Mouse (Mus musculus) embryo, embryonic 11.5 days (tissue): Measurements from ENCODE around the gene Myo10.

Experiments used
- DNase-seq: peaks from one replicate; pipeline ENCODE4 v3.0.0-alpha.2; 2012; ENCODE audit warnings: low read depth, low spot score

Gene Myo10

DNA sequence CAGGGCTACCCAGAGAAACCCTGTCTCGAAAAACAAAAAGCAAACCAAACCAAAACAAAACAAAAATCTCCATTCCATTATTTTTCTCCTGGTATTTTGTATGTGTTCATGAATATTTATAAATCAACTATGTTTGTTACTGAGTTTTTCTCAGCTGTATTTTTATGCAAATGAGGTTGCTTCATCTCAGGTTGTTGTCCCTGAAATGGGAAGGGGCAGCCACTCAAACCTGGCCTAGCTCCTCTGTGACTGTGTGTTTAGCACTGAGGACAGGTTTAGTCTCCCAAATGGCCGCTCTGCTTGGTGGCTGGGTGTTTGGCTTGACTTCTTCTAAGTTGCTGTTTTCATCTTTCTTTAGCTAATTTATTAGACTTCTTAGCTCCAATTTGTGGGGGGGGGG lies 138.7 kb downstream of the Myo10 start:
- DNase-seq = no peak

DNA sequence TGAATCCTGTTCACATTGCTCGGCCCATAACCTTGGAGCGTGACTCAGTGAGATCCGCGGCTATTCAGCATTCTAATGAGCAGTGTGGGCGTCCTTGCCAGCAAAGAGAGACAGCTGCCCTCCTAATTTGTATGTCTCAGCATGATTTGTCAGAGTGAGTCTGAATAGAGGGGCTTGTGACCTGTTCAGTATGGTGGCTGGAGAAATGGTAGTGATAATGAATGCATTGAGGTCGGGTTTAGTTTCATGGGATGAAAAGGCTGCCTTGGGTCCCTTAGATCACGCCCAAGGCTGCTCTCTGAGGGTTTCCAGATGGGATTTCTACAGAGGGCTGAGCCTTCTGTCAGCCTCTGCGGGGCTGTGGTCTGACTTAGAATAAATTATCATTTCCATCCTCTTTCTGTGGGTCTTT lies 139.5 kb downstream of the Myo10 start:
- no peak for DNase-seq

DNA sequence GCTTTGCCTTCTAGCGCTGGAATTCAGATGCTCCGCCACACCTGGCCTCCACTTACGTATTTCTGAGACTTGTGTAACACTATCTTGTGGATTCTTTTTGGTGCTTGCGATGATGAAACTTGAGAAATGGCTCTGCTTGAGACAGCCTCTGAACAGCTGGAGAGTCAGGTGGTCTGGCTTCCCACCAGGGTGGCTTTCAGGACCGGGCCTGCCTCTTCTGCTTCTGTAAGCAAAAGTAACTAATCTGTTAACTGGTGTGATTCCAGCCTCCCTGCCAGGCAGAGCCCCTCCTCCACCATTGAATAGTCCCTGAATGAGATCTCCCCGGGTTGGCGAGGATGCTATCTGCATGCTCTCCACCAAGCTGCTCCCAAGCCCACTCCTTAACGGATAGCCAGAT lies 140.0 kb downstream of the Myo10 start:
- DNase-seq = no peak

DNA sequence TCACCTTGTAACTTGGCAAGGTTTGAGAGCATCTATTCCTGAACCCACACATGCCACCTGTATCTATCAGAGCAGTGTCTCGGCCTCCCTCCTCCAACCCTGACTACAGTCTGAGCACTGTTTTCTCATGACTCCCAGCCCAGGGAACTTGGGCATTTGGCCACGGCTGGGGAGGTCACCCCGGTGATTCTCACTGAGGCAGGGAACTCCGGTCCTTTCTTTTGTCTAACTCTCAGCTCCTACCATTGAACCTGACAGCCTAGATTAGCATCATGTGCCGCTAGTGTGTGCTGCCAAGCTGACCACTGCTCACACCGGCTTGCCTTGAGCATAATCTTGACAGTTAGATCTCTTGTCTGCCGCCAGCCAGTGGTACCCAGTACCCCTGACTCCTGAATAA lies 140.8 kb downstream of the Myo10 start:
- no peak for DNase-seq

DNA sequence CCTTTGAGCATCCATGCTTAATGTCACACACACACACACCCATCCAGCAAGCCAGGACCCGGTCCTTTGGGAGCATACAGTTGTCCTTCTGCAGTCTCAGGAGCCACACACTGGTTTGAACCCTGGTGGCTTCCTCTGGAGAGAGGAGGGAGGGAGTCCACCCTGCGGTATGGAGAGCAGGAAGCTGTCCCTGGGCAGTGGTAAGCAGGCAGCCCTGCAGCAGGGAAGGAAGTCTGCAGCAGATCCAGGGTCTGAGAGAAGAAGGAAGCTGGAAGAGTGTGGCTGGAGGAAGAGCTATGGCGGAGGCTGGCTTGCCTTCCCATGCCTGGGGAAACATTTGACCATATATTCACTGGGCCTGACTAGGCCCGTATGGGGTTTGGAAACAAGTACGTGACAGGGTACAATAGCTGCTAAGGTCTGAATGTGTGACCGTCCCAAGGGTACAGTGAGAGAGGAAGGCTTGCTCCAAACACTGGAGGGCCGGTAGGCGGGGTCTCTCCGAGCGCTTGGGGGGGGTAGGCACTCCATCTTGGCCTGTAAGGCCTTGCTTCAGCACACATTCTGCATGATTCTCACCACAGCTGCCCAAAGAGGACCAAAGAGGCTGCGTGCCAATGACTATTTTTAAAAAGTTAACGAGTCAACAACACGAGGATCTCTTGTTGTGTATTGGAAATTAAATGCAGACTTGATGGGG lies 142.5 kb downstream of the Myo10 start:
- DNase-seq = no peak

DNA sequence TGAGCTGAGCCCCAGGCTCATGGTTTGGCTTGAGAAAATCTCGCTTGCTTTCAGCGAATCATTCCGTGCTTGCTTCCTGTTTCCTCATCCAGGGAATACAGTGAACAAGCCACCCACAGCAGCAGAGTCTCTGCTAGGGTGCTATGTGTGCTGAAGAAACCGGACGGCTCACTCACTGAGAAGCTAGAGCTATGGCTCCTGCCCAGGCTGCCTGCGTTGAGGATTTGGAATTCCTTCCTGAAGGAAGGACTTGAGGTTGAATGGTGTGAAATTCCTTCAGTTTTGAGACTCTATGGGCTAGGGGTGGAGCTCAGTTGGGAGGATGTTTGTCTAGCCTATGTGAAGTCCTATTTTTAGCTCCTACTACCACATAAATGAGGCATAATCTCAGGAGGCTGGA lies 145.5 kb downstream of the Myo10 start:
- no peak for DNase-seq

DNA sequence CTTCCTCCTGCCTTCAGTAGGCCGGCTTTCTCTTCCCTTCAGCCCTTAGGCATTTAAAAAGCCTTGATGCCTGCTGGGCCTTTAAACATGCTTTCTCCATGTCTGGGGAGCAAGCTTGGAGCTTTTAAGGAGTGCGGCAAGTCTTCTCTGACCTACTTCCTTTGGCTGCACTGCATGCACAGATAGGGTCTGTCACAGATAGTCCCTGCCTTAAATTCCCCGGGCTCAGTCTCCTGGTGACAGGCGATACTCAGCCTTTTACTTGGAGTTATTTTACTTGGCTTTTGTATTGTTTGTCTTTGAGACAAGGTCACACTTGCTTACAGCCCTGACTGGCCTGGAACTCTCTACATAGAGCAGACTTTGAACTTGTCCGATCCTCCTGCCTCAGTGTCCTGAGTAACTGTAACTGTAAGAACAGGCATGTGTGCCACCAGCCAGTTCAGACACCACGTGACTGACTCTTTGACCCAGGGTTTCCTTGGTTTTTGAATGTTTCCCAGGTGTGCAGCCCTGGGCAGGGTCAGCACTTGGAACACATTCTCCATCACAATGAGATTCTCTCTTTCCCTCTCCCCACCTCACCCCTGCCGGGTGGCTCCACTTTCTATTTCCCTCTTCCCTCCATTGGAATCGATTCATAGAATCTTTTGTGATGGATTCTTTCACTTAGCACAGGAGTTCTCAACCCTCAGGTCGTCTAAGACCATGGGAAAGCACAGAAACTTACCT lies 147.4 kb downstream of the Myo10 start:
- DNase-seq = no peak

DNA sequence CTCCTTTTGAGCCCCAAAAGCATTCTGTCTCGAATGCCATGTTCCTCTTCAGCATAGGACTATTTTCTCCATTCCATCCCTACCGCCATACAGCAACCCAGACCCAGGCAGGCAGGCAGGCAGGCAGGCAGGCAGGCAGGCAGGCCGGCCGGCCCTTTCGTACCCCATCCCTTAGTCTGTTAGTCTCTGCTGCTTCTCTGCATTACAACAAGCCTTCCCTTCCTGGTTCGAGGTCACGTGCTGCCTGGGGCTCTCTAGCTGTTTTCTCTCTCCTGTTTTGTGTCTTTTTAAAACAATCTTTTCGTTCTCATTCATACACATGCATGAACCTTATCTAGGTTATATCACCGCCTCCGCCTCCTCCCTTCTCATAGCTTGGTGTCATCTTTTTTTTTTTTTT lies 149.5 kb downstream of the Myo10 start:
- no peak for DNase-seq

DNA sequence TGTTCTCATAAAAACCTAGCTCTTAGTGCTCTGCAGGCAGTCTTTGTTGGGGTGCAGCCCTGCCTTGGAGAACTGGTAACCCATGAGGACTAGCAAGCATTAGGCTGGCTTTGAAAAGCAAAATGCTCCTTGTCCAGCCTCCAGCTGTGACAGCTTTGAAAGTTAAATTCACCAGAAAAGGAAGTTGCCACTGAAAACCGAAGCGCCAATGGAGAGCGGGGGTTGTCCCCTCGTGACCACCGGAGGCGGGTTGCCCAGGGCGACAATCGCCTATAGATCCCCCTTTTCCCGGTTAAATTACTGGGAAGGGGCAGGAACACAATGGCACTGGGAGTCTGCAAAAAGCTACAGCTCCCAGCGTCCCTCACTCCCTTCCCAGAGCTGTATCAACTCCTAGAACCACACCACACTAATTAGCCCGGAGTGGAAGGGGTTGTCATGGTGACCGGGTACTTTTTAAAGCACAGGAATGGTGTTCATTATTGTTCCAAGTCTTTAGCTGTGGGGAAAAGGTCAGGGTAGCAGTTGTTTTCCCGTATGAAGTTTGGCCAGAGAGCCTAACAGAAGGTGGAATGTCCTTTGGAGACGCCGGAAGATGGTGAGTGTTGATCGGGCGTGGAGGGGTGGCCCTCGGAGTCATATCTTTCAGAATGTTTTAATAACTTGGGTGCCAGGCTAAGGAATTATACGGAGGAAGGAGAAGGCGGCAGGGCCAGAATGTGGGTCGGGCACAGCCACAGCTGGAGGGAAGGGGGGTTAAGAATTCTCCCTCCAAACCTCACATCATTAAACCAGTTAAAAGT lies 151.6 kb downstream of the Myo10 start:
- DNase-seq = peak; percentile 74

DNA sequence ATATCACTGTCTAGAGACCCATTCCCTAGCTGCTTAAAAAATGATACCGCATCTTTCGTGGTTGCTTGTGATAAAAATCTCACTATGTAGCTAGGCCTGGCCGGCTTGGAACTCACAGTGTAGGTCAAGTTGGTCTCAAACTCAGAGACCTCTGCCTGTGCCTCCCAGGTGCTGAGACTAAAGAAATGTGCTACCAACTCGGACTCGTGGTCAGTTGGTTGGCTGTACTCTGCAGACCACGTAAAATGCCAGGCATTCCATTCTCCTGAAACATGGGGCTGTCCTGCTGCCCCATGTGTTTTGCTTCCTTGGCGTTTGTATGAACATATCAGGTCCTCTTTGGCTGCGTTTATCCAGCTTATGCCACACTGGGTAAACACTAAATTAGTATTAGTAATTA lies 156.6 kb downstream of the Myo10 start:
- no peak for DNase-seq

DNA sequence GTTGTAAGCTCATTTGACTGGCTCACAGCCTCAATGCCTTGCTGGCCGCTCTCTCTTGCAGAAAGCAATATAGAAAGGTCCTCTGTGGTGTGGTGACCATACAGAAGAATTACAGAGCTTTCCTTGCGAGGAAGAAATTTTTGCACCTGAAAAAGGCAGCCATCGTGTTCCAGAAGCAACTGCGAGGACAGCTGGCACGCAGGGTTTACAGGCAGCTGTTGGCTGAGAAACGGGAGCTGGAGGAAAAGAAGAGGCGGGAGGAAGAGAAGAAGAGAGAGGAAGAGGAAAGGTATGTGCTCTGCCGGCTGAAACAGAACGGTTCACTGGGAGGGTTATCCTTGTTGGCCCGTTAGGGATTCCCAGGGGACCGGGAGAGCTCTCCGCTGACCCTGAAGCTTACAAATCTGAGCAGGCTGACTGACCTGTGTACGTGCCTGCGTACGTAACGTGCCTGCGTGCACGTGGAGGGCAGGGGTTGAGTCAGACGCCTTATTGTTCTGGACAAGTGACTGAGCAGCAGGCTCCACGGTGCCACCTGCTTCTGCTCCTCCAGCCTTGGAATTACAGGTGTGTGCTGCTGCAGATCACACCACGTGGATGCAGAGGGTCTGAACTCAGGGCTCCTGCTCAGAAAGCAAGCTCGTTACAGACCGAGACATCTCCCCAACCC lies 157.3 kb downstream of the Myo10 start:
- no peak for DNase-seq

DNA sequence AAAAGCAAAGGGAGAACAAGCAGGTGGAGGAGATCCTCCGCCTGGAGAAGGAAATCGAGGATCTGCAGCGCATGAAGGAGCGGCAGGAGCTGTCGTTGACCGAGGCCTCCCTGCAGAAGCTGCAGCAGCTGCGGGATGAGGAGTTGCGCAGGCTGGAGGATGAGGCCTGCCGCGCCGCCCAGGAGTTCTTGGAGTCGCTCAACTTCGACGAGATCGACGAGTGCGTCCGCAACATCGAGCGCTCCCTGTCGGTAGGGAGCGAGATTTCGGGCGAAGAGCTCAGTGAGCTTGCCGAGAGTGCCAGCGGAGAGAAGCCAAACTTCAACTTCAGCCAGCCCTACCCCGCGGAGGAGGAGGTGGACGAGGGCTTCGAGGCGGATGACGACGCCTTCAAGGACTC lies 158.7 kb downstream of the Myo10 start:
- DNase-seq = no peak

DNA sequence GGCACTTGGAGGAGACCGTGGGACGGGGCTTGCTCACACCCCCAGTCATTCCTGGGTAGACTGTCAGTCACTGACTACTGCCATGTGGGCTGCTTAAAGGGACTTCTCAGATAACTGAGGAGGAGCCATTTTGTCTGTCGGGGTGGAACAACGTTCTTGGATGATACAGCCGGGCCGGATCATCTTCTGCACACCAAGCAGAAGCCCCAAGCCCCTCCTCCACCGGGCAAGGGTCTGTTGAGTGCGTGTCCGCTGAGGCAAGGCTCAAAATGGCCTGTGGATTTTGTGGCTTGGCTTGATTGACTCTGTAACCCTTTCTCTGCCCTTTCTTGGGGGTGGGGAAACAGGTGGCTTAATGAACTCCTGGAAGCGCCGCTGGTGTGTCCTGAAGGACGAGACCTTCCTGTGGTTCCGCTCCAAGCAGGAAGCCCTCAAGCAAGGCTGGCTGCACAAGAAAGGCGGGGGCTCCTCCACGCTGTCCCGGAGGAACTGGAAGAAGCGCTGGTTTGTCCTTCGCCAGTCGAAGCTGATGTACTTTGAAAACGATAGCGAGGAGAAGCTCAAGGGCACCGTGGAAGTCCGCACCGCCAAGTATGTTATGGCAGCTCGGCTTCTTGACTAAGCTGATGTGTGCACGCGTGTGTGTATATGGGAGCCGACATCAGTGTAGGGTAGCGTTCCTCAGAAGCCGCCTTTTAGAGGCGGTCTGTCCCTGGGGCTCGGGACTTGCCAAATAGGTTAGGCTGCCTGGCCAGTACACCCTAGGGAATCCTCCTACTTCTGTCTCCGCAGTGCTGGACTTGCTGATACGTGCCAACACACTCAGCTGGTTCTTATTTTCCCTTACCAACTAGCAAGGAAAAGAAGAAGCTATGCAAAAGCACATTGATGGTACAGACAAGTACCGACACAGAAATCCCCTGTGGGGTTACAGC lies 163.4 kb downstream of the Myo10 start:
- no peak for DNase-seq

DNA sequence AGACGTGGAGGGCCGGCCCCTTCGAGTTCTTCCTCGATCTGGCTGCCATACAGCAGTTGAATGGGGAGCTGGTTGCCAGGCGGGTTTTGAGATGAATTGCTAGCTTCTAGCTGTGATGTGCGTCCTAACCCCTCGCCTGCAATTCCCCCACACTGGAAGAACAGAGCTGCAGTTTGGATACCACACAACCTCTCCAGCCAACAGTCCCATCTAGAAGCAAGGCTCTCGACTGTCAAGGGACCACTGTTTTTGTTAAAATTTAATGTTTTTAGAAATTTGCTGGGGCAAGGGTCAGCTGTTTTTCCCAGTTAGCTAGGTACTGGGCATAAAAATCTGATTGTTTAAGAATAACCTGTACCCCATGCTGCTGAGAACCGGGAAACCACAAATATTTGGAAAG lies 165.1 kb downstream of the Myo10 start:
- DNase-seq = no peak

DNA sequence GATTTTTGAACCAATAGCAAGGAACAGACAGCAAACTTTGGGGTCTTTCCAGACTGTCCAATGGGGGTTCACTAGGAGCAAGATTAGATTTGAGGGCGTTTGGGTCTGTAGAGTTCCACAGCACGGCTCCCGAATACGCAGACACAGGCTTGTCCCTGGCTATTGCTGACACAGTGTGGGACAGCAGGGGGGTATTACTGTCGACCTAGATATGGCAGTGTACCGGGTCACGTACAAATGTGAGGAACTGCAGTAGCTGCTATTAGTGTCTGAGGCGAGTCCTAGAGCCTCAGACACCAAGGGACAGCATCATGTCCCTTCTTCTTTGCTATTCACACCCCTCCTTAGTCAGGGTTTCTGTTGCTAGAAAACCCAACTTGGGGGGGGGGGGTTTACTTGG lies 165.6 kb downstream of the Myo10 start:
- no peak for DNase-seq

DNA sequence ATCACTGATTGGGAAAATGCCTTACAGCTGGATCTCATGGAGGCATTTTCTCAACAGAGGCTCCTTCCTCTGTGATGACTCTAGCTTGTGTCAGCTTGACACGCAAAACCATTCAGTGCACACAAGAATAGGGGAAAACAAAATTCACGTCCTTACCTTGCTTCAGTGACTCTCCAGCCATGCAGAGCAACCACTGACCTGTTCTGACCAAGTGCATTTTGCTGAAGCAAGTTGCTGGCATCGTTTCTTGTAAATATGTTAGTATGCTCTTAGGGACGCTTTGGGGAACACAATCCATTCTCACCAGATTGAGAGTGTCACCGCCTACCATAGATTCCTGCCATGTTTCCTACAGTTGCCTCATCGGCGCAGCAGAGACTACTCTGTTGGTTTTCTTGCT lies 166.2 kb downstream of the Myo10 start:
- DNase-seq = no peak

DNA sequence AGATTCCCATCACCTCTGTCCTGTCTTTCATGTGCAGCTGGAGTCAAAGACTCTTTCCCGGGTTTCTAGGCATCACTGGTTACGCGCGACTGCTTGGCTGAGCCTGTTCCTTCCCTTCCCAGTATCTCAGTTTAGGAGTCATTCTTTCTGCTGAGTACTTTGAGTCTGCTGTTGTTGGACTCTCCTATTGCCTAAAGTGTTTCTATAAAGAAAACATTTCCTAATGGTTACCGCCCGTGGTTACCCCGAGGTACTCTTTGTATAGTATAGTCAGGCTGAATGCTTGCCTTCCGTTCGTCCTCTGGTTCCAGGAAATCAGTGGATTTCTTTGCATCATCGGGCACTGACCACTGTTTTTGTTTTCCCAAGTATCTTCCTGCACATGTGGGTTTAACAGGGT lies 166.9 kb downstream of the Myo10 start:
- DNase-seq = no peak

DNA sequence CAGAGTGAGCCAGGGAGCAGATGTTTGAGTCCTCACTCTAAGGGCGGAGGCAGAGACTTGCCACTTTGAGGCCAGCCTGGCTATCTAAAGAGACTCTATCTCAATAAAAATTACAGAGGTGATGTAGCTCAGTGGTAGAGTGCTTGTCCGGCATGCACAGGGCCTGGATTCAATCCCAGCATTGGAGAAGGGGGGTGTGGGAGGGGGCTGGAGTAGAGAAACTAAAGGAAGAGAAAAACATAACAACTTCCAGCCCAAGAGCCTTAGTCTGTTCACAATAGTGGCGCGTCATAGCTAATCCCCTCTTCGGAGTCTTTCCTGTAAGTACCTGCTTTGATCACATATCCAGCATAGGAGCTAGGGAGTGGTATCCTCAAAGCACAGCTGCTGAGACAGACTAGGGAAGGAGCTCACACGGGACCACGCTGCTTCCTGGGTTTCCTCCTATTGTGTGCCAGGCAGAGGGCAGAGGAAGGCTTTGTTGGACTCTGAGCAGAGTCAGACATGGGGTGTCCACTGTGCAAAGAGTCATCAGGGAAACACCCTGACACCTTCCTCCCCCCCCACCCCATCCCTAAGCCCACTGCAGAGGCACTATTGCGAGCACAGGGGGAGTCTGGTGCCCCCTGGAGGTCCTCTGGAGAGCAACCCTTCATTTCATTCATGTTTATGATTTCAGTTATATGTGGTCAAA lies 169.5 kb downstream of the Myo10 start:
- no peak for DNase-seq

DNA sequence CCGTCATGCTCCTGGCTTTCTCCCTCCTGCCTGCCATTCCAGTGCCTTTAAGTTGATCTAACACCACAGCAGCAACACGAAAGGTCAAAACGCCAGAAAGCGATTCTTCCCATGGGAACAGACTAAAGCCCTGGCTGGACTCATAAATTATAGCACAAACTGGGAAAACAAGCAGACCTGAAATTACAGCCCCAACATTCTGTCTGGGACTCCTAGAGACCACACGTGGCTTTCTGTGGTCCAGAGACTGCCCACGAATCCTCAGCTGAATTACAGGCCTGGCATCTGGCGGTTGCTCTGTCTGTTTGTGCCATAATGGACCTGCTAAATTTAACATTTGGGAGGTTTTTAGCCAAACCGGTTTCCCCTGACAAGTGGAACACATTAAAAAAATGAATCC lies 171.8 kb downstream of the Myo10 start:
- no peak for DNase-seq

DNA sequence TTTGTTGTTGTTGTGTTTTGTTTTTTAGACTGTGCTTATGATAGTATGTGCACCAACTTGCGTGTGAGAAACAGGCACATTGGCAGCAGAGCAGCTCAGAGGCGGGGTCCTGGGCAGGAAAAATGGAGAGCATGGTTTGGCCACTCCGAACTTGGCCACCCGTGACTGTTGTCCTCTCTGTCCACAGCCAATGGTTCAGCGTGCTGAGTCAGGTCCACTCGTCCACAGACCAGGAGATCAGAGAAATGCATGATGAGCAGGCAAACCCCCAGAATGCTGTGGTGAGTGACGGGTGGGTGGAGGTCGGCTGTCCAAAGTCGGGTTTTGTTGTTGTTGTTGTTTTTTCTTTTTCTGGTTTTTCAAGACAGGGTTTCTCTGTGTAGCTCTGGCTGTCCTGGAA lies 173.2 kb downstream of the Myo10 start:
- no peak for DNase-seq
